Mouse (Mus musculus): ENCODE data around the gene Med16. TPM values are rescaled to one million over a fixed set of nuclear protein-coding genes. Genes with fewer than 3 reads are reported as not detected.

Med16 gene
- polyA plus RNA-seq, 1 experiment from 2014 or later: 53.6 TPM

- H3K9ac ChIP-seq (ENCODE audit: low read length): peak within 1 kb of the TSS; percentile 98
- H3K4me3 ChIP-seq (ENCODE audit: low read depth, low read length): peak within 1 kb of the TSS; percentile 70
- ATAC-seq (ENCODE audit: insufficient read depth, low FRiP score, low TSS enrichment): peak; percentile 95
- peak within 1 kb of the TSS; percentile 72 for H3K4me2 ChIP-seq (ENCODE audit: low read depth)
- H3K27ac ChIP-seq (ENCODE audit: low read depth, low read length): peak within 1 kb of the TSS; percentile 79
- WGBS: 0% methylated on average over 43 of the region's 57 CpGs
- peaks cover 10% of the 10 kb centered on the region for H3K4me1 ChIP-seq (ENCODE audit: control insufficient read depth, insufficient read depth, low read length)
- no peaks in the 10 kb centered on the region for H3K27me3 ChIP-seq (ENCODE audit: control insufficient read depth, insufficient read depth, low read length)
- peak; percentile 89 for DNase-seq (ENCODE audit: low spot score)
- H3K9me3 ChIP-seq (ENCODE audit: control insufficient read depth, low read length): no peaks in the 10 kb centered on the region
- peaks cover 9% of the 10 kb centered on the region for H3K36me3 ChIP-seq (ENCODE audit: control insufficient read depth, insufficient read depth, low read length)
These were observed 34.3 kb downstream of the Med16 start, which contains the start of the genes Prtn3 and Plppr3 for GRCm38 (mm10) chr10:79874290-79874862. Prtn3 (plus strand) TSS chr10:79874476. Plppr3 (minus strand) TSS chr10:79874634.

GRCm38 (mm10) chr10:79873715-79874289 is 34.9 kb downstream of the Med16 start:
- peaks cover 12% of the 10 kb centered on the region for H3K36me3 ChIP-seq (ENCODE audit: control insufficient read depth, insufficient read depth, low read length)
- peaks cover 10% of the 10 kb centered on the region for H3K4me1 ChIP-seq (ENCODE audit: control insufficient read depth, insufficient read depth, low read length)
- no peak for DNase-seq (ENCODE audit: low spot score)
- peak overlapping the region; percentile 79 for H3K27ac ChIP-seq (ENCODE audit: low read depth, low read length)
- H3K4me2 ChIP-seq (ENCODE audit: low read depth): peak overlapping the region; percentile 72
- H3K27me3 ChIP-seq (ENCODE audit: control insufficient read depth, insufficient read depth, low read length): no peaks in the 10 kb centered on the region
- H3K4me3 ChIP-seq (ENCODE audit: low read depth, low read length): peak overlapping the region; percentile 70
- ATAC-seq (ENCODE audit: insufficient read depth, low FRiP score, low TSS enrichment): peak; percentile 14
- WGBS: 2% methylated on average over 26 of the region's 26 CpGs
- H3K9ac ChIP-seq (ENCODE audit: low read length): peak overlapping the region; percentile 98
- no peaks in the 10 kb centered on the region for H3K9me3 ChIP-seq (ENCODE audit: control insufficient read depth, low read length)

GRCm38 (mm10) chr10:79873313-79873712 is 35.4 kb downstream of the Med16 start:
- peak overlapping the region; percentile 79 for H3K27ac ChIP-seq (ENCODE audit: low read depth, low read length)
- H3K9me3 ChIP-seq (ENCODE audit: control insufficient read depth, low read length): no peaks in the 10 kb centered on the region
- peaks cover 10% of the 10 kb centered on the region for H3K4me1 ChIP-seq (ENCODE audit: control insufficient read depth, insufficient read depth, low read length)
- H3K36me3 ChIP-seq (ENCODE audit: control insufficient read depth, insufficient read depth, low read length): peaks cover 12% of the 10 kb centered on the region
- no peaks in the 10 kb centered on the region for H3K27me3 ChIP-seq (ENCODE audit: control insufficient read depth, insufficient read depth, low read length)
- 8% methylated on average over 6 of the region's 6 CpGs for WGBS
- peak overlapping the region; percentile 70 for H3K4me3 ChIP-seq (ENCODE audit: low read depth, low read length)
- H3K9ac ChIP-seq (ENCODE audit: low read length): peak overlapping the region; percentile 98
- DNase-seq (ENCODE audit: low spot score): no peak
- ATAC-seq (ENCODE audit: insufficient read depth, low FRiP score, low TSS enrichment): no peak
- peak overlapping the region; percentile 72 for H3K4me2 ChIP-seq (ENCODE audit: low read depth)

GRCm38 (mm10) chr10:79872862-79873261 is 35.9 kb downstream of the Med16 start:
- no peak overlapping the region for H3K27ac ChIP-seq (ENCODE audit: low read depth, low read length)
- WGBS: 45% methylated on average over 3 of the region's 3 CpGs

GRCm38 (mm10) chr10:79871845-79872244 is 36.9 kb downstream of the Med16 start:
- H3K9me3 ChIP-seq (ENCODE audit: control insufficient read depth, low read length): no peaks in the 10 kb centered on the region
- no peak overlapping the region for H3K9ac ChIP-seq (ENCODE audit: low read length)
- H3K27ac ChIP-seq (ENCODE audit: low read depth, low read length): no peak overlapping the region
- 87% methylated on average over 8 of the region's 8 CpGs for WGBS
- no peak overlapping the region for H3K4me3 ChIP-seq (ENCODE audit: low read depth, low read length)
- peaks cover 10% of the 10 kb centered on the region for H3K4me1 ChIP-seq (ENCODE audit: control insufficient read depth, insufficient read depth, low read length)
- H3K4me2 ChIP-seq (ENCODE audit: low read depth): no peak overlapping the region; the same call in 1 of the 2 replicates
- H3K27me3 ChIP-seq (ENCODE audit: control insufficient read depth, insufficient read depth, low read length): no peaks in the 10 kb centered on the region
- ATAC-seq (ENCODE audit: insufficient read depth, low FRiP score, low TSS enrichment): no peak
- peaks cover 16% of the 10 kb centered on the region for H3K36me3 ChIP-seq (ENCODE audit: control insufficient read depth, insufficient read depth, low read length)
- DNase-seq (ENCODE audit: low spot score): no peak

More at GRCm38 (mm10) chr10:79872862-79873261, 35.9 kb downstream of the Med16 start:
- H3K4me1 ChIP-seq (ENCODE audit: control insufficient read depth, insufficient read depth, low read length): peaks cover 10% of the 10 kb centered on the region
- ATAC-seq (ENCODE audit: insufficient read depth, low FRiP score, low TSS enrichment) (no peak), DNase-seq (ENCODE audit: low spot score) (no peak)
- H3K4me2 ChIP-seq (ENCODE audit: low read depth): peak overlapping the region; percentile 72
- no peaks in the 10 kb centered on the region for H3K27me3 ChIP-seq (ENCODE audit: control insufficient read depth, insufficient read depth, low read length)
- no peaks in the 10 kb centered on the region for H3K9me3 ChIP-seq (ENCODE audit: control insufficient read depth, low read length)
- H3K4me3 ChIP-seq (ENCODE audit: low read depth, low read length): peak overlapping the region; percentile 70
- peaks cover 12% of the 10 kb centered on the region for H3K36me3 ChIP-seq (ENCODE audit: control insufficient read depth, insufficient read depth, low read length)
- H3K9ac ChIP-seq (ENCODE audit: low read length): peak overlapping the region; percentile 98

GRCm38 (mm10) chr10:79866601-79867000 is 42.1 kb downstream of the Med16 start:
- H3K36me3 ChIP-seq (ENCODE audit: control insufficient read depth, insufficient read depth, low read length): peaks cover 45% of the 10 kb centered on the region
- H3K9ac ChIP-seq (ENCODE audit: low read length): no peak overlapping the region
- H3K9me3 ChIP-seq (ENCODE audit: control insufficient read depth, low read length): no peaks in the 10 kb centered on the region
- no peak overlapping the region for H3K4me3 ChIP-seq (ENCODE audit: low read depth, low read length)
- no peaks in the 10 kb centered on the region for H3K4me1 ChIP-seq (ENCODE audit: control insufficient read depth, insufficient read depth, low read length)
- H3K4me2 ChIP-seq (ENCODE audit: low read depth): no peak overlapping the region
- no peak overlapping the region for H3K27ac ChIP-seq (ENCODE audit: low read depth, low read length)
- ATAC-seq (ENCODE audit: insufficient read depth, low FRiP score, low TSS enrichment) (no peak), DNase-seq (ENCODE audit: low spot score) (no peak)
- no peaks in the 10 kb centered on the region for H3K27me3 ChIP-seq (ENCODE audit: control insufficient read depth, insufficient read depth, low read length)
- WGBS: 72% methylated on average over 11 of the region's 11 CpGs

GRCm38 (mm10) chr10:79865801-79866295 is 42.9 kb downstream of the Med16 start:
- Histone ChIP-seq H3K27me3 (ENCODE audit: control insufficient read depth, insufficient read depth, low read length) (no peaks in the 10 kb centered on the region), H3K27ac (ENCODE audit: low read depth, low read length) (no peak overlapping the region), H3K4me3 (ENCODE audit: low read depth, low read length) (no peak overlapping the region), H3K9ac (ENCODE audit: low read length) (no peak overlapping the region), H3K4me2 (ENCODE audit: low read depth) (no peak overlapping the region), H3K4me1 (ENCODE audit: control insufficient read depth, insufficient read depth, low read length) (no peaks in the 10 kb centered on the region), H3K9me3 (ENCODE audit: control insufficient read depth, low read length) (no peaks in the 10 kb centered on the region), H3K36me3 (ENCODE audit: control insufficient read depth, insufficient read depth, low read length) (peaks cover 50% of the 10 kb centered on the region)
- ATAC-seq (ENCODE audit: insufficient read depth, low FRiP score, low TSS enrichment) (no peak), DNase-seq (ENCODE audit: low spot score) (no peak)
- WGBS: 79% methylated on average over 19 of the region's 19 CpGs

GRCm38 (mm10) chr10:79865189-79865601 is 43.5 kb downstream of the Med16 start:
- H3K4me3 ChIP-seq (ENCODE audit: low read depth, low read length): no peak overlapping the region
- DNase-seq (ENCODE audit: low spot score): no peak

More at GRCm38 (mm10) chr10:79865189-79865601, 43.5 kb downstream of the Med16 start:
- Histone ChIP-seq H3K9me3 (ENCODE audit: control insufficient read depth, low read length) (no peaks in the 10 kb centered on the region), H3K4me2 (ENCODE audit: low read depth) (no peak overlapping the region), H3K4me1 (ENCODE audit: control insufficient read depth, insufficient read depth, low read length) (no peaks in the 10 kb centered on the region), H3K27ac (ENCODE audit: low read depth, low read length) (no peak overlapping the region), H3K27me3 (ENCODE audit: control insufficient read depth, insufficient read depth, low read length) (no peaks in the 10 kb centered on the region), H3K9ac (ENCODE audit: low read length) (no peak overlapping the region), H3K36me3 (ENCODE audit: control insufficient read depth, insufficient read depth, low read length) (peaks cover 57% of the 10 kb centered on the region)
- WGBS: 70% methylated on average over 10 of the region's 12 CpGs
- peak; percentile 32 for ATAC-seq (ENCODE audit: insufficient read depth, low FRiP score, low TSS enrichment)

Data from neural tube, embryonic 11.5 days (tissue).